Mouse (Mus musculus): ENCODE data around the gene Fbxo31. TPM values are rescaled to one million over a fixed set of nuclear protein-coding genes. Genes with fewer than 3 reads are reported as not detected.
A peak's percentile ranks its signal among the peaks of the same experiment; 100 is the strongest.
"Not testable (repeated sequence)": the region's sequence is repeated elsewhere in the genome, so short reads cannot be mapped to it uniquely, and the experiment has no call there.

Gene Fbxo31
- total and polyA plus RNA-seq, 2 experiments = 23.0 to 25.1 TPM

DNA sequence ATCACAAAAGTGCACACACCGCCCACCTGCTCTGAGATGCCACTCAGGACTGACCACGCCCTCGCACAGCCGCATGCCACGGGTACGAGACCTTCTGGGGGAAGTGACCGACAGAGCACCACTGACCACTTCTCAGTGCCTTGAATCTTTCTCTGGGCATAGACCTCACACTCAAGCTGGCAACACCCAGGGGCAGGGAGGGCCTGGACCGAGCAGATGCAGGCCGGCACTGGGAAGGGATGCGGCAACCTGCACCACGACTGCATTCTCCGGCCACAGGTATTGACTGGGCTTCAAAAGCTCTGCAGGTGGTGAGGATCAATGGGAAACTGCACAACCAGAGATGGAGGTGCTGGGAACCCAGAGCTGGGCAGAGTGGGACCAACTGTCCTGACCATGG, 23.8 kb upstream of the Fbxo31 start:
- Histone ChIP-seq H3K4me3 (ENCODE audit: insufficient read depth, low read depth, low read length) (no peak overlapping the region), H3K4me1 (ENCODE audit: control insufficient read depth, insufficient read depth, low read length) (no peaks in the 10 kb centered on the region), H3K9ac (ENCODE audit: low read depth, low read length) (no peak overlapping the region), H3K27me3 (ENCODE audit: control insufficient read depth, insufficient read depth, low read length) (no peaks in the 10 kb centered on the region), H3K36me3 (ENCODE audit: control insufficient read depth, insufficient read depth, low read length) (peaks cover 35% of the 10 kb centered on the region), H3K79me2 (ENCODE audit: control insufficient read depth, insufficient read depth, low read length) (no peaks in the 10 kb centered on the region), H3K27ac (replicated peaks; ENCODE audit: insufficient read depth, low read depth, low read length) (no peak overlapping the region)
- WGBS = 95% methylated on average over 12 of the region's 12 CpGs
- no peak for DNase-seq (ENCODE audit: extremely low read depth, low read depth, low spot score)
- TF ChIP-seq POLR2A (IDR thresholded peaks at IDR 0.05; ENCODE audit: extremely low read depth, insufficient read depth, low read length) (no peak), CTCF (IDR thresholded peaks at IDR 0.05; ENCODE audit: low read depth, low read length) (no peak)

GRCm38 (mm10) chr8:121599842-121600241, 21.2 kb upstream of the Fbxo31 start:
- no peak overlapping the region for H3K9ac ChIP-seq (ENCODE audit: low read depth, low read length)
- 91% methylated on average over 14 of the region's 14 CpGs for WGBS
- H3K4me3 ChIP-seq (ENCODE audit: insufficient read depth, low read depth, low read length) = no peak overlapping the region
- no peak overlapping the region for H3K27ac ChIP-seq (replicated peaks; ENCODE audit: insufficient read depth, low read depth, low read length)
- H3K79me2 ChIP-seq (ENCODE audit: control insufficient read depth, insufficient read depth, low read length) = no peaks in the 10 kb centered on the region
- DNase-seq (ENCODE audit: extremely low read depth, low read depth, low spot score) = no peak
- no peaks in the 10 kb centered on the region for H3K27me3 ChIP-seq (ENCODE audit: control insufficient read depth, insufficient read depth, low read length)
- TF ChIP-seq POLR2A (IDR thresholded peaks at IDR 0.05; ENCODE audit: extremely low read depth, insufficient read depth, low read length) (no peak), CTCF (IDR thresholded peaks at IDR 0.05; ENCODE audit: low read depth, low read length) (no peak)
- H3K4me1 ChIP-seq (ENCODE audit: control insufficient read depth, insufficient read depth, low read length) = no peaks in the 10 kb centered on the region
- peaks cover 31% of the 10 kb centered on the region for H3K36me3 ChIP-seq (ENCODE audit: control insufficient read depth, insufficient read depth, low read length)

DNA sequence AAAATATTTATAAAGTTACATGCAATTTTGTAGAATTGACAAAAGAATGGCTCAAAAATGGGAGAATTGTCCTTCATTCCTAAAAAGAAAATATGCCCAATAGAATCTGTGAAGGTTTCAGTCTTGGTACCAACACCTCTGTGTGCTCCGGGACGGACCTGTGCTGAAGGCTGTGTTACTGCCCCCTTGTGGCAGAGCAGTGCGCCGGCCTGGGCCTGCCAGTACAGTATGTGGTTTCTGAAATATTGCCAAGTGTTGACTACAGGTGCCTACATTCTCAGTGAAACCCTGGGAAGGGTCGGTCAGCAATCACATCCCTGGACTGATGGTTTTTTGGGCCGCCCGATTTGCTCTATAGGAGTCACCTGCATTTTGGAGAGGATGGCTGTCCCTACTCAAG, 20.3 kb upstream of the Fbxo31 start:
- TF ChIP-seq POLR2A (IDR thresholded peaks at IDR 0.05; ENCODE audit: extremely low read depth, insufficient read depth, low read length) (no peak), CTCF (IDR thresholded peaks at IDR 0.05; ENCODE audit: low read depth, low read length) (peak; percentile 98)
- no peak overlapping the region for H3K9ac ChIP-seq (ENCODE audit: low read depth, low read length)
- WGBS = 18% methylated on average over 7 of the region's 7 CpGs
- no peaks in the 10 kb centered on the region for H3K4me1 ChIP-seq (ENCODE audit: control insufficient read depth, insufficient read depth, low read length)
- peaks cover 7% of the 10 kb centered on the region; the same call in 1 of the 2 replicates for H3K79me2 ChIP-seq (ENCODE audit: control insufficient read depth, insufficient read depth, low read length)
- no peaks in the 10 kb centered on the region for H3K27me3 ChIP-seq (ENCODE audit: control insufficient read depth, insufficient read depth, low read length)
- H3K36me3 ChIP-seq (ENCODE audit: control insufficient read depth, insufficient read depth, low read length) = peaks cover 34% of the 10 kb centered on the region
- H3K4me3 ChIP-seq (ENCODE audit: insufficient read depth, low read depth, low read length) = no peak overlapping the region
- H3K27ac ChIP-seq (replicated peaks; ENCODE audit: insufficient read depth, low read depth, low read length) = no peak overlapping the region
- peak; percentile 69 for DNase-seq (ENCODE audit: extremely low read depth, low read depth, low spot score)

DNA sequence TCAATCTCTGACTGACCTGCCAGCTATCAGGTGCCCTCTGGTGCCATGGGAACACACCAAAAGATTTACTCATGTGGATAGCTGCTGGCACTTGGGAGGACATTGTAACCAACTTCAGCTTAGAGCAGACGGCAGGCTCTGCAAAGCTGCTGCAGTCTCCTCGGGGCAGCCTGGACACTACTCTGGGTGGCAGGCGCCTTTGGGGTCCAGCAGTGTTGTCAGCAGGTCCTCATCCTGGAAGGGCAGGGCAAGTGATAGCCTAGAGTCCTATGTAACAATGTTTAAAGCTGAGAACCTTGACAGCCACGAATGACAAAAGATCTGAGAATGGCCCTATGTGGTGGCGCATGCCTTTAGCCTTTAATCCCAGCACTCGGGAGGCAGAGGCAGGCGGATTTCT, 19.6 kb upstream of the Fbxo31 start:
- TF ChIP-seq CTCF (IDR thresholded peaks at IDR 0.05; ENCODE audit: low read depth, low read length) = no peak
- TF ChIP-seq POLR2A (IDR thresholded peaks at IDR 0.05; ENCODE audit: extremely low read depth, insufficient read depth, low read length) = no peak
- H3K4me3 ChIP-seq (ENCODE audit: insufficient read depth, low read depth, low read length) = no peak overlapping the region
- peaks cover 38% of the 10 kb centered on the region for H3K36me3 ChIP-seq (ENCODE audit: control insufficient read depth, insufficient read depth, low read length)
- peaks cover 13% of the 10 kb centered on the region for H3K79me2 ChIP-seq (ENCODE audit: control insufficient read depth, insufficient read depth, low read length)
- H3K27ac ChIP-seq (replicated peaks; ENCODE audit: insufficient read depth, low read depth, low read length) = no peak overlapping the region
- H3K4me1 ChIP-seq (ENCODE audit: control insufficient read depth, insufficient read depth, low read length) = no peaks in the 10 kb centered on the region
- H3K27me3 ChIP-seq (ENCODE audit: control insufficient read depth, insufficient read depth, low read length) = no peaks in the 10 kb centered on the region
- H3K9ac ChIP-seq (ENCODE audit: low read depth, low read length) = no peak overlapping the region
- WGBS = 87% methylated on average over 7 of the region's 7 CpGs
- DNase-seq (ENCODE audit: extremely low read depth, low read depth, low spot score) = no peak

- H3K27me3 ChIP-seq (ENCODE audit: control insufficient read depth, insufficient read depth, low read length); H3K27ac ChIP-seq (replicated peaks; ENCODE audit: insufficient read depth, low read depth, low read length); H3K4me1 ChIP-seq (ENCODE audit: control insufficient read depth, insufficient read depth, low read length); H3K4me3 ChIP-seq (ENCODE audit: insufficient read depth, low read depth, low read length); H3K9ac ChIP-seq (ENCODE audit: low read depth, low read length); DNase-seq (ENCODE audit: extremely low read depth, low read depth, low spot score): not testable (repeated sequence)
- peaks cover 20% of the 10 kb centered on the region for H3K79me2 ChIP-seq (ENCODE audit: control insufficient read depth, insufficient read depth, low read length)
- WGBS = 54% methylated on average over 2 of the region's 2 CpGs
- peaks cover 38% of the 10 kb centered on the region for H3K36me3 ChIP-seq (ENCODE audit: control insufficient read depth, insufficient read depth, low read length)
Measured at GRCm38 (mm10) chr8:121597492-121597891, 18.9 kb upstream of the Fbxo31 start.

DNA sequence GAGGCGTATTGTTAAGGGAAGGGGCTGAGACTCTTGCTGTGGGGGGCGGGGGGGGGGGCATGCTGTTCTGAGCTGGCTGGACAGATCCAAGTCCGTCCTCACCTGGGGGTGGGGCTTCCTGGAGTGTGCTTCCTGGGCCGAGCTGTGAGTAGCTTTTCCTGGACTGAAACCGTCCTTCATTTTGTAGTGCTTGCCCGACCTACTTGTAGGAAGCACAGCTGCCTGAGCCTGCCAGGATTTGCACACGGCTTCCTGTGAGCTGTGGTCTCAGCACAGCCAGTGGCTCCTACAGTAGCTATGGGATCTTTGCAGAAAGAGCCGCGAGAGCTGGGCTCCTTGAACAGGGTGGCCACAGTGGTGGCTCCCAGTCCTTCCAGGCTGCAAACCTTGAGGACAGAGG, 15.4 kb upstream of the Fbxo31 start:
- peaks cover 14% of the 10 kb centered on the region for H3K4me1 ChIP-seq (ENCODE audit: control insufficient read depth, insufficient read depth, low read length)
- no peak overlapping the region for H3K9ac ChIP-seq (ENCODE audit: low read depth, low read length)
- 0 out of 2 replicates have a peak overlapping the region, but pooled peaks have one; percentile 28 for H3K27ac ChIP-seq (replicated peaks; ENCODE audit: insufficient read depth, low read depth, low read length)
- H3K27me3 ChIP-seq (ENCODE audit: control insufficient read depth, insufficient read depth, low read length) = no peaks in the 10 kb centered on the region
- TF ChIP-seq POLR2A (IDR thresholded peaks at IDR 0.05; ENCODE audit: extremely low read depth, insufficient read depth, low read length) = no peak
- peaks cover 28% of the 10 kb centered on the region for H3K36me3 ChIP-seq (ENCODE audit: control insufficient read depth, insufficient read depth, low read length)
- DNase-seq (ENCODE audit: extremely low read depth, low read depth, low spot score) = no peak
- H3K79me2 ChIP-seq (ENCODE audit: control insufficient read depth, insufficient read depth, low read length) = peaks cover 43% of the 10 kb centered on the region
- H3K4me3 ChIP-seq (ENCODE audit: insufficient read depth, low read depth, low read length) = no peak overlapping the region
- 76% methylated on average over 9 of the region's 9 CpGs for WGBS
